Mouse (Mus musculus): ENCODE results near the gene Ank3. TPM values are rescaled to one million over a fixed set of nuclear protein-coding genes. Genes with fewer than 3 reads are reported as not detected.

The Ank3 gene
- total and polyA plus RNA-seq, 2 experiments from 2014 or later = 56.7 to 267 TPM

- Histone ChIP-seq H3K36me3 (ENCODE audit: insufficient read depth) (no peaks in the 10 kb centered on the region), H3K9ac (no peak overlapping the region), H3K27me3 (ENCODE audit: insufficient read depth, low read length) (no peaks in the 10 kb centered on the region), H3K4me1 (ENCODE audit: insufficient read depth) (0 out of 2 replicates have a peak, but pooled peaks cover 5% of the 10 kb centered on the region), H3K27ac (ENCODE audit: low read depth, low read length) (no peak overlapping the region), H3K4me2 (ENCODE audit: low read depth) (no peak overlapping the region), H3K9me3 (ENCODE audit: low read length) (no peaks in the 10 kb centered on the region), H3K4me3 (ENCODE audit: low read depth, low read length) (no peak overlapping the region)
- no peak for TF ChIP-seq CTCF (IDR thresholded peaks at IDR 0.05; ENCODE audit: low read depth)
- 68% methylated on average over 7 of the region's 7 CpGs for WGBS
- DNase-seq (no peak), ATAC-seq (no peak)
Measured at GRCm38 (mm10) chr10:69785235-69785634, 386.7 kb downstream of the Ank3 start.

- Histone ChIP-seq H3K27ac (ENCODE audit: low read depth, low read length) (no peak overlapping the region), H3K4me1 (ENCODE audit: insufficient read depth) (0 out of 2 replicates have a peak, but pooled peaks cover 5% of the 10 kb centered on the region), H3K27me3 (ENCODE audit: insufficient read depth, low read length) (no peaks in the 10 kb centered on the region), H3K9ac (no peak overlapping the region), H3K9me3 (ENCODE audit: low read length) (no peaks in the 10 kb centered on the region), H3K4me3 (ENCODE audit: low read depth, low read length) (no peak overlapping the region), H3K36me3 (ENCODE audit: insufficient read depth) (no peaks in the 10 kb centered on the region), H3K4me2 (ENCODE audit: low read depth) (no peak overlapping the region)
- DNase-seq (no peak), ATAC-seq (no peak)
- 82% methylated on average over 8 of the region's 8 CpGs for WGBS
- no peak for TF ChIP-seq CTCF (IDR thresholded peaks at IDR 0.05; ENCODE audit: low read depth)
Measured at GRCm38 (mm10) chr10:69785692-69786091, 387.1 kb downstream of the Ank3 start.

GRCm38 (mm10) chr10:69786220-69786993 is 387.8 kb downstream of the Ank3 start:
- DNase-seq (no peak), ATAC-seq (no peak)
- no peaks in the 10 kb centered on the region for H3K27me3 ChIP-seq (ENCODE audit: insufficient read depth, low read length)
- no peak overlapping the region for H3K4me3 ChIP-seq (ENCODE audit: low read depth, low read length)
- no peak for TF ChIP-seq CTCF (IDR thresholded peaks at IDR 0.05; ENCODE audit: low read depth)
- no peak overlapping the region for H3K4me2 ChIP-seq (ENCODE audit: low read depth)
- H3K36me3 ChIP-seq (ENCODE audit: insufficient read depth) = no peaks in the 10 kb centered on the region
- no peak overlapping the region for H3K9ac ChIP-seq
- no peak overlapping the region for H3K27ac ChIP-seq (ENCODE audit: low read depth, low read length)
- 0 out of 2 replicates have a peak, but pooled peaks cover 5% of the 10 kb centered on the region for H3K4me1 ChIP-seq (ENCODE audit: insufficient read depth)
- 61% methylated on average over 13 of the region's 13 CpGs for WGBS
- H3K9me3 ChIP-seq (ENCODE audit: low read length) = no peaks in the 10 kb centered on the region

- DNase-seq (no peak), ATAC-seq (no peak; the same call in 1 of the 2 replicates)
- TF ChIP-seq CTCF (IDR thresholded peaks at IDR 0.05; ENCODE audit: low read depth) = no peak
- 15% methylated on average over 10 of the region's 10 CpGs for WGBS
- no peaks in the 10 kb centered on the region for H3K9me3 ChIP-seq (ENCODE audit: low read length)
- no peak overlapping the region for H3K27ac ChIP-seq (ENCODE audit: low read depth, low read length)
- 0 out of 2 replicates have a peak, but pooled peaks cover 5% of the 10 kb centered on the region for H3K4me1 ChIP-seq (ENCODE audit: insufficient read depth)
- peak overlapping the region; percentile 7; the same call in 1 of the 2 replicates for H3K4me2 ChIP-seq (ENCODE audit: low read depth)
- no peak overlapping the region for H3K4me3 ChIP-seq (ENCODE audit: low read depth, low read length)
- H3K27me3 ChIP-seq (ENCODE audit: insufficient read depth, low read length) = no peaks in the 10 kb centered on the region
- H3K36me3 ChIP-seq (ENCODE audit: insufficient read depth) = no peaks in the 10 kb centered on the region
- no peak overlapping the region; the same call in 1 of the 2 replicates for H3K9ac ChIP-seq
Measured at GRCm38 (mm10) chr10:69787379-69787778, 388.8 kb downstream of the Ank3 start.

GRCm38 (mm10) chr10:69790606-69791005 is 392.0 kb downstream of the Ank3 start:
- Histone ChIP-seq H3K4me2 (ENCODE audit: low read depth) (no peak overlapping the region), H3K27ac (ENCODE audit: low read depth, low read length) (no peak overlapping the region), H3K9me3 (ENCODE audit: low read length) (no peaks in the 10 kb centered on the region), H3K27me3 (ENCODE audit: insufficient read depth, low read length) (no peaks in the 10 kb centered on the region), H3K4me1 (ENCODE audit: insufficient read depth) (0 out of 2 replicates have a peak, but pooled peaks cover 5% of the 10 kb centered on the region), H3K9ac (no peak overlapping the region), H3K36me3 (ENCODE audit: insufficient read depth) (no peaks in the 10 kb centered on the region), H3K4me3 (ENCODE audit: low read depth, low read length) (no peak overlapping the region)
- TF ChIP-seq CTCF (IDR thresholded peaks at IDR 0.05; ENCODE audit: low read depth) = no peak
- DNase-seq = no peak
- 70% methylated on average over 4 of the region's 4 CpGs for WGBS
- no peak for ATAC-seq

GRCm38 (mm10) chr10:69791951-69792350 is 393.4 kb downstream of the Ank3 start:
- H3K27ac ChIP-seq (ENCODE audit: low read depth, low read length) = no peak overlapping the region
- 0 out of 2 replicates have a peak, but pooled peaks cover 8% of the 10 kb centered on the region for H3K4me1 ChIP-seq (ENCODE audit: insufficient read depth)
- no peak overlapping the region for H3K4me2 ChIP-seq (ENCODE audit: low read depth)
- no peak for DNase-seq
- H3K27me3 ChIP-seq (ENCODE audit: insufficient read depth, low read length) = no peaks in the 10 kb centered on the region
- no peak overlapping the region for H3K4me3 ChIP-seq (ENCODE audit: low read depth, low read length)
- no peak for TF ChIP-seq CTCF (IDR thresholded peaks at IDR 0.05; ENCODE audit: low read depth)
- H3K9me3 ChIP-seq (ENCODE audit: low read length) = no peaks in the 10 kb centered on the region
- H3K9ac ChIP-seq = no peak overlapping the region
- WGBS = 25% methylated on average over 7 of the region's 7 CpGs
- H3K36me3 ChIP-seq (ENCODE audit: insufficient read depth) = no peaks in the 10 kb centered on the region
- no peak for ATAC-seq

- Histone ChIP-seq H3K4me3 (ENCODE audit: low read depth, low read length) (no peak overlapping the region), H3K9me3 (ENCODE audit: low read length) (no peaks in the 10 kb centered on the region), H3K27me3 (ENCODE audit: insufficient read depth, low read length) (no peaks in the 10 kb centered on the region), H3K4me1 (ENCODE audit: insufficient read depth) (0 out of 2 replicates have a peak, but pooled peaks cover 8% of the 10 kb centered on the region), H3K9ac (no peak overlapping the region), H3K27ac (ENCODE audit: low read depth, low read length) (no peak overlapping the region), H3K4me2 (ENCODE audit: low read depth) (no peak overlapping the region), H3K36me3 (ENCODE audit: insufficient read depth) (no peaks in the 10 kb centered on the region)
- WGBS = 67% methylated on average over 9 of the region's 9 CpGs
- TF ChIP-seq CTCF (IDR thresholded peaks at IDR 0.05; ENCODE audit: low read depth) = no peak
- DNase-seq (no peak), ATAC-seq (no peak)
Measured at GRCm38 (mm10) chr10:69792400-69792799, 393.8 kb downstream of the Ank3 start.

Data from forebrain, postnatal 0 days (tissue).